Mouse (Mus musculus): ENCODE measurements around the gene Ptchd3. TPM values are rescaled to one million over a fixed set of nuclear protein-coding genes. Genes with fewer than 3 reads are reported as not detected.

Ptchd3 gene
- not detected in 4 replicates for total RNA-seq (2023; ENCODE audit: inconsistent age)

DNA sequence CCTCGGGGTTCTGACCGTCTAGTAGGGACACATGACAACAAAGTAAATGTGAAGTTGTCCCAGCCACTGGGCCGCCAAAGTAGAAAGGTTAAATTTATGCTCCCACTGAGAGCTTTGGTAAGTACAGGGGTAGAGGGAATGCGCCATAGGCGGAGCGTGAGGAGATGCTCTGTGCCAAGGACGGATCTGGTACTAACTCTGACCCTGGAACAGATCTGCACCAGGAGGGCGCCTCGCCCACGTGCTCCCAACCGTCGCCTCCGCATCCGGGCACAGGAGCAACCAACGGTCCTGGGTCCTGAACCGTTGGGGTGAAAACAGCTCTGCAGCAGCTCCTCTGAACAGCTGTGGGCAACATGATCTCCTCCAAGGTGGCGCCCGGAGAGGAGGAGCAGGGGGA lies at the start of gene Ptchd3:
Ptchd3 (plus strand) TSS at position 301 of the 400 bp plus-strand sequence.

Other genes with a start within 250 kb of the Ptchd3 start
- gene B3gntl1, start 157.1 kb upstream of the Ptchd3 start, total RNA-seq (2023; ENCODE audit: inconsistent age) = 10.8 to 15.1 TPM (median 12.0 TPM) in 4 replicates
- gene Metrnl, start 128.7 kb upstream of the Ptchd3 start, total RNA-seq (2023; ENCODE audit: inconsistent age) = 2.5 to 4.4 TPM (median 3.3 TPM) in 4 replicates

All from B cell, adult (primary cell).